Mouse (Mus musculus) spleen, postnatal 4 days (tissue): ENCODE measurements around the gene Hnrnpdl.

ENCODE experiments used
- DNase-seq, 2 experiments: peaks; one replicate each; pipeline ENCODE4 v3.0.0; 2022; ENCODE audit warnings: low spot score in 2 of 2

Hnrnpdl gene

GRCm38 (mm10) chr5:100047143-100047640, 7.7 kb upstream of the Hnrnpdl start:
- DNase-seq: no peak

- no peak for DNase-seq
Observed at GRCm38 (mm10) chr5:100046096-100046495, 6.6 kb upstream of the Hnrnpdl start.

GRCm38 (mm10) chr5:100044621-100045020, 5.2 kb upstream of the Hnrnpdl start:
- no peak for DNase-seq

GRCm38 (mm10) chr5:100044030-100044429, 4.6 kb upstream of the Hnrnpdl start:
- no peak for DNase-seq

GRCm38 (mm10) chr5:100043361-100043760, 3.9 kb upstream of the Hnrnpdl start:
- DNase-seq: no peak

GRCm38 (mm10) chr5:100042467-100042866, 3.0 kb upstream of the Hnrnpdl start:
- DNase-seq: no peak

GRCm38 (mm10) chr5:100041272-100041671, 1.8 kb upstream of the Hnrnpdl start:
- no peak for DNase-seq

- DNase-seq: peak; percentile 38 to 72
Observed at GRCm38 (mm10) chr5:100040281-100040784, 869 bp upstream of the Hnrnpdl start.

- peak; percentile 98 to 100 for DNase-seq
Observed at GRCm38 (mm10) chr5:100038714-100039601, 506 bp downstream of the Hnrnpdl start.

- peak; percentile 90 to 96 for DNase-seq
Observed at GRCm38 (mm10) chr5:100037965-100038713, 1.3 kb downstream of the Hnrnpdl start.

- DNase-seq: no peak
Observed at GRCm38 (mm10) chr5:100036681-100037080, 2.8 kb downstream of the Hnrnpdl start.

- no peak for DNase-seq
Observed at GRCm38 (mm10) chr5:100035950-100036349, 3.5 kb downstream of the Hnrnpdl start.

GRCm38 (mm10) chr5:100032646-100033045, 6.8 kb downstream of the Hnrnpdl start:
- no peak for DNase-seq

- DNase-seq: no peak
Observed at GRCm38 (mm10) chr5:100032107-100032506, 7.4 kb downstream of the Hnrnpdl start.

GRCm38 (mm10) chr5:100030069-100030468, 9.4 kb downstream of the Hnrnpdl start:
- DNase-seq: no peak

GRCm38 (mm10) chr5:100024868-100025267, 14.6 kb downstream of the Hnrnpdl start:
- no peak for DNase-seq

GRCm38 (mm10) chr5:100024403-100024802, 15.1 kb downstream of the Hnrnpdl start:
- no peak for DNase-seq

GRCm38 (mm10) chr5:100020089-100020488, 19.4 kb downstream of the Hnrnpdl start:
- DNase-seq: no peak

- DNase-seq: no peak
Observed at GRCm38 (mm10) chr5:100012599-100012998, 26.9 kb downstream of the Hnrnpdl start.

- no peak for DNase-seq
Observed at GRCm38 (mm10) chr5:100008485-100008884, 31.0 kb downstream of the Hnrnpdl start.

- DNase-seq: no peak
Observed at GRCm38 (mm10) chr5:100007040-100007375, 32.5 kb downstream of the Hnrnpdl start.

- no peak for DNase-seq
Observed at GRCm38 (mm10) chr5:100006324-100007039, 33.0 kb downstream of the Hnrnpdl start.
